Mouse (Mus musculus): ENCODE results near the gene Fars2.
A peak's percentile ranks its signal among the peaks of the same experiment; 100 is the strongest.
"Not testable (repeated sequence)": the region's sequence is repeated elsewhere in the genome, so short reads cannot be mapped to it uniquely, and the experiment has no call there.

Gene Fars2

GRCm38 (mm10) chr13:36140247-36141016, 23.2 kb downstream of the Fars2 start:
- no peak for DNase-seq (ENCODE audit: low read depth, low spot score)

- DNase-seq (ENCODE audit: low read depth, low spot score), result no peak
These were observed 28.4 kb downstream of the Fars2 start for GRCm38 (mm10) chr13:36145601-36146000.

- no peak for DNase-seq (ENCODE audit: low read depth, low spot score)
These were observed 32.1 kb downstream of the Fars2 start for GRCm38 (mm10) chr13:36149175-36149939.

- DNase-seq (ENCODE audit: low read depth, low spot score), result no peak
These were observed 33.1 kb downstream of the Fars2 start for GRCm38 (mm10) chr13:36150272-36150671.

- DNase-seq (ENCODE audit: low read depth, low spot score), result no peak
These were observed 35.7 kb downstream of the Fars2 start for GRCm38 (mm10) chr13:36152728-36153498.

GRCm38 (mm10) chr13:36156340-36156931, 39.2 kb downstream of the Fars2 start:
- no peak for DNase-seq (ENCODE audit: low read depth, low spot score)

- no peak for DNase-seq (ENCODE audit: low read depth, low spot score)
These were observed 46.2 kb downstream of the Fars2 start for GRCm38 (mm10) chr13:36163411-36163810.

GRCm38 (mm10) chr13:36163898-36164297, 46.7 kb downstream of the Fars2 start:
- no peak for DNase-seq (ENCODE audit: low read depth, low spot score)

- not testable (repeated sequence) for DNase-seq (ENCODE audit: low read depth, low spot score)
These were observed 55.8 kb downstream of the Fars2 start for GRCm38 (mm10) chr13:36172981-36173380.

GRCm38 (mm10) chr13:36174101-36174500, 56.9 kb downstream of the Fars2 start:
- no peak for DNase-seq (ENCODE audit: low read depth, low spot score)

GRCm38 (mm10) chr13:36174772-36175171, 57.6 kb downstream of the Fars2 start:
- DNase-seq (ENCODE audit: low read depth, low spot score), result no peak

- DNase-seq (ENCODE audit: low read depth, low spot score), result no peak
These were observed 64.0 kb downstream of the Fars2 start for GRCm38 (mm10) chr13:36181231-36181630.

GRCm38 (mm10) chr13:36190577-36190976, 73.4 kb downstream of the Fars2 start:
- no peak for DNase-seq (ENCODE audit: low read depth, low spot score)

- no peak for DNase-seq (ENCODE audit: low read depth, low spot score)
These were observed 76.4 kb downstream of the Fars2 start for GRCm38 (mm10) chr13:36193484-36194113.

- no peak for DNase-seq (ENCODE audit: low read depth, low spot score)
These were observed 82.1 kb downstream of the Fars2 start for GRCm38 (mm10) chr13:36199288-36199687.

- DNase-seq (ENCODE audit: low read depth, low spot score), result no peak
These were observed 83.2 kb downstream of the Fars2 start for GRCm38 (mm10) chr13:36200453-36200852.

- DNase-seq (ENCODE audit: low read depth, low spot score), result no peak
These were observed 85.3 kb downstream of the Fars2 start for GRCm38 (mm10) chr13:36202496-36202895.

- peak; percentile 9 for DNase-seq (ENCODE audit: low read depth, low spot score)
These were observed 85.8 kb downstream of the Fars2 start for GRCm38 (mm10) chr13:36203014-36203413.

GRCm38 (mm10) chr13:36204320-36204719, 87.1 kb downstream of the Fars2 start:
- no peak for DNase-seq (ENCODE audit: low read depth, low spot score)

GRCm38 (mm10) chr13:36210965-36211364, 93.8 kb downstream of the Fars2 start:
- DNase-seq (ENCODE audit: low read depth, low spot score), result no peak

GRCm38 (mm10) chr13:36214056-36214455, 96.8 kb downstream of the Fars2 start:
- DNase-seq (ENCODE audit: low read depth, low spot score), result no peak
